Mouse (Mus musculus) retina, adult 2 months (tissue): Measurements from ENCODE around the gene Skap1.
"Not testable (repeated sequence)": the region's sequence is repeated elsewhere in the genome, so short reads cannot be mapped to it uniquely, and the experiment has no call there.

Source experiments
- DNase-seq: peaks from one replicate; pipeline ENCODE4 v3.0.0-alpha.2; 2012; ENCODE audit warnings: low read depth, low spot score

Gene Skap1

GRCm38 (mm10) chr11:96696168-96696727, 231.9 kb downstream of the Skap1 start:
- DNase-seq = no peak

- no peak for DNase-seq
Observed at GRCm38 (mm10) chr11:96696842-96697455, 232.6 kb downstream of the Skap1 start.

DNA sequence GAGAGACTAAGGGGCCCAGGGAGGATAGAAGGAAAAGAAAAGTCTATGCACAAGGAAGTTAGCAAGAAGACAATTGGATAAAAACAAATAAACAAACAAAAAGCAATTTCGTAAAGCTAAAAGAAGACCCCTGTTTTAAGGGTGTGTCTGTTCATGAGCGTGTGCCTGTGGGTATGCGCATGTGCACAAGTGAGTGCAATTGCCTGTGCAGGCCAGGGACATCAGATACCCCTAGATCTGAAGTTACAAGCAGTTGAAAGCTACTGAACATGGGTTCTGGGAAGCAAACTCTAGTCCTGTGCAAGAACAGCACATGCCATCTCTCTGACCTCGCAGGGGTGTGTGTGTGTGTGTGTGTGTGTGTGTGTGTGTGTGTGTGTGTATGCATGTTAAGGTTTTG, 233.1 kb downstream of the Skap1 start:
- DNase-seq = no peak

- no peak for DNase-seq
Observed at GRCm38 (mm10) chr11:96703813-96704212, 239.4 kb downstream of the Skap1 start.

DNA sequence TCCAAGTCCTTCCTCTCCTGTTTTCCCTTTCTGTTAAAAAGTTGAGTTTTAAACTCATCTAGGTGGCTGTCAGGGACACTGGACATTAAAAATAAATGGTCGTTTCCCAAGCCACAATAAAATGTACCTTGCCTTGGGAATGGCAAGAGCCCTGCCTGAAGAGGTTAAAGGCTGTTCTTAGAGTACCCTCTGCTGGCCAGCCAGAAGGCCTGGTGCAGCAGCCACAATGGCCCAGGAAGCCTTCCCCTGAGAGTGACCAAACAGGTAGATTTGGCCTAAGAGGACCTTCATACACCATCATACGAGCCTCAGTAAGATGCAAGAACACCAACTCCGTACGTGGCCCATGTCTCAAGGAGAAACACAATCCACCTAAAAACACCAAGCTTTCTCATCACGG, 246.9 kb downstream of the Skap1 start:
- no peak for DNase-seq

DNA sequence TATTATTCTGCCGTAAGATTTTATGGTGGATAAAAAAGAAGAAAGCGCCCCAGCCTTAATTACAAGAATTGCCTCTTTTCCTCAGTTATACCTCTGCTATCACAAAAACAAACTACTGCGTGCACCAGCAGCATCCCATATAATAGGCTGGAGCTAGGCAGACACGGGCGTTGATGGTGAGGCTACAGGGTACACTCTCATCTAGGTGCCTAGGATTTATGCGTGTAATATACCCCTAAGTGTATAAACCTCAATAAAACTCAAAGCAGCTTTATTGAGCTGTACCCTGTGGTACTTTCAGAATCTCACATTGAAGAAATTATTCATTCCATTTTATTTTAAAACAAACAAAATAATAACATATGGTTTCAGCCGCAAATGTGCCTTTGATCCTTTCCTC, 247.3 kb downstream of the Skap1 start:
- no peak for DNase-seq

DNA sequence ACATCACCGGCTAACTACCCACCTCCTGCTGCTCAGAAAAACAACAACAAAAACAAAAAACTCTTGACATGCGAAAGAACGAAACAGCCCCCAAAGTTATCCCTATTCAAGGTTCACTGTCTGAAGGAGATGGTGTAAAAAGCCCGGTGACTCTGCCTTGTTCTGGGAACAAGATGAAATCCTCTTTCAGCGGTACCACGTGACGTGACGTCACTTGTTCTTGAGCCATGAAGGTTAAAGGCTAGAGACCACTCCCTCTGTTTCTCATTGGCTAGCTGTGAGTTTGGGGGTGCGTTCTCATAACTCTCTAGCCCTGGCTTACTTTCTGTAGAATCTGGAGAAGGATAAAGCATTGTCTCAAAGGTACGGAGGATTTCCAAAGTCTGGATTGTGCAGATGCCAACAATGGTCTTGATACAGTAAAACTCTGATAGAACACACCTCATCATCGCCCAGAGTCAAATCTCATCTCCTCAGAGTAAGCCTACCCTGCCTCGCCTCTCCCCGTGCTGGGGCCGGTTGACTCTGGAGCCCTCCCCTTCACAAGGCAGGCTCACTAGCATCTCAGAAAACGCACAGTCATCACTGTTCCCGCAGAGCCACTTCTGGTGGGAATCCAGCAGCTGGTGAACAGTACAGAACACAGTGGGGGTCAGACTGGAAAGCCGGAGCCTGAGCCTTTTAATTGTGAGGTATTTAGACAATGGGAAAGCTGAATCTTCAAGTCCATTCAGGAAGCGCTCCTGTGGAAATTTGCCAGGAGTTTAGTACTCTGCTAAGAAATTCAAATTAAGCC, 249.0 kb downstream of the Skap1 start:
- DNase-seq = no peak

DNA sequence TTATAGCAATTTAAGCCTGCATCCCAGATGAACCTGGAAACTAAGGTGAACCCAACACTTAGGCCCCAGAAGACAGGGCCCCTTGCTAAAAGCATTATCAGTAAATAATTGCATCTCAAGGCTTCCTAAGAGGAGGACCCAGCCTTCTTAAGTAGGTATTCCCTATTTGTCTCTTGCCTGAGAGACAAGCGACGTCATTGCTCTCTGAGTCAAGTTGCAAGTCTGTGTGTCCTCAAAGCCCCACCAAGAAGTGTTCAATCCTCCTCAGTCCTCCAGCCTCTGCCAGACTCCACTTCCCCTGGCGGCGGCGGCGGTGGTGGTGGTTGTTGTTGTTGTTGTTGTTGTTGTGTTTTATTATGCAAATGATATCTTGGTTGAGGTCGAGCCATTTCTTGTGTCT, 249.6 kb downstream of the Skap1 start:
- no peak for DNase-seq

- not testable (repeated sequence) for DNase-seq
Observed at GRCm38 (mm10) chr11:96715168-96715567, 250.8 kb downstream of the Skap1 start.

GRCm38 (mm10) chr11:96718609-96719008, 254.2 kb downstream of the Skap1 start:
- DNase-seq = no peak

- no peak for DNase-seq
Observed at GRCm38 (mm10) chr11:96725833-96726232, 261.4 kb downstream of the Skap1 start.

DNA sequence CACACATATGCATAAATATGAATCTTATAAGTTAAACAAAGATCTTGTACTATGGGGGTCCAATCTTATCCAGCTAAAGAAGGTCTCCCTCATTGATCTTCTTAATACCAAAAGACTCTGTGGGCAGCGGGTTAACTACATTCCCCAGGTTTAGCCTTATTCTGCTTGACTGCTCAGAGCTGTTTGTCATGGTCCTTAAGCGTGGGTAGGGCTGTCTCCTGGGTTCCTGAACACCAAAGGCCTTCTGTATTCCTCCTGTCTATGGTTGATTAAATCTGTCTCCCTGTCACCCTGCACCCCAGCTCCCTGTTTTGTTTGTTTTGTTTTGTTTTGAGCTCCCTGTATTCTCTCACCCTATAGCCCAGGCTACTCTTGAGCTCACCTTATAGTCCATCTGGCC, 264.2 kb downstream of the Skap1 start:
- DNase-seq = no peak

DNA sequence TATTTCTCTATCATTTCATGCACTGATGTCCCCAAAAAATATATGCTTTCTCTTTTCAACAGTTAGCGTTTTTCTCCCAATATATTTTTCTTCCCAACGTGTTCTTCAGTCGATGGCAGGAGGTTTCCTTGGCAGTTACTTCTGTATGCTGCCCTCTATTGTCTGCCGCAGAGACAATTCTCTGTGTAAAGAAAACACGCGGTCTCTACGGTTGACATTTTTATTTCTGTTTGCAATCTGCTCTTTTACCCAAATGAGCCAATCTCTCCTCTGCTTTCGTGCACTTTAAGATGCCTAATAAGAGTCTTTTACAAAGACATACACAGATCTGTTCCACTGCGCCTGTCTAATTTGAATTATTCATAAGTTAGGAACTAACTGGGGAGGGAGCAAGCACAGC, 265.1 kb downstream of the Skap1 start:
- no peak for DNase-seq

GRCm38 (mm10) chr11:96730327-96730726, 265.9 kb downstream of the Skap1 start:
- no peak for DNase-seq

DNA sequence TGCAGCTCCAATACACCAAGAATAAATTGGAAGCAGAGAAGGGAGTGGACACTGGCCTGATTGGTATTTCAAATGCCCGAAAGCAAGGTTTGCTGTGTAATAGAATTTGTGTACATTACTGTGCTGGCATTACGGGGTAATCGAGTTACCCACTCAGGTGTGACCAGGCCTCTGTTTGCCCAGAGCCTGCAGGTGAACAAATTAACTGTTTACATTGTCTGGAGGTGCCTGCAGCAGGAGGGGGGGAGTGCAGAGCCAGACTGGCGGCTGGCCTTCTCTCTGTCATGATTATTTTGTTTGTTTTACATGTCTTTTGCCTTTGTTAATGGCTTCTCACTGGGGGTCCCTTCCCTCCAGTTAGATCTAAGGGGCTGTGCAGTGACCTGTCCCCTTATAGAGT, 268.3 kb downstream of the Skap1 start:
- DNase-seq = no peak

- peak; percentile 49 for DNase-seq
Observed at GRCm38 (mm10) chr11:96735908-96736307, 271.5 kb downstream of the Skap1 start.

GRCm38 (mm10) chr11:96736361-96736760, 272.0 kb downstream of the Skap1 start:
- DNase-seq = no peak

GRCm38 (mm10) chr11:96737673-96738471, 273.5 kb downstream of the Skap1 start:
- no peak for DNase-seq

DNA sequence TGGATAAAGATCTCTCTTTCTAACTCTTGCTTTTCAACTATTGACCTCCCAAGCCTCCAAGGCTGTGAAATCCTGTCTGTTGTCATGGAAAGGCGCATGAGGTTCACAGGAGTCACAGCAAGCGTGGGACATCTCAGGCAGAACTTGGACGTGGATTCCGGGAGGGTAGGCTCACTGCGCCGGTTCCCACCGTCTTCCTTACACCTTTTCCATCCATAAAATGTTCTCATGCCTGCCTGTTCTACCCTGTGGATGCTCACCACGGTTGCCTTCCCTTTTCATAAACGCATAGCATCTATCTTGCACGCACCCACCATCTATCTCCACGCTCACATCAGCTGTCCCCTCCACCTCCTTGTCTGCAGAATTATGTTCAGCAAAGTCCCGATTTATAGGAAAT, 276.4 kb downstream of the Skap1 start:
- no peak for DNase-seq

GRCm38 (mm10) chr11:96741995-96742394, 277.6 kb downstream of the Skap1 start:
- no peak for DNase-seq

DNA sequence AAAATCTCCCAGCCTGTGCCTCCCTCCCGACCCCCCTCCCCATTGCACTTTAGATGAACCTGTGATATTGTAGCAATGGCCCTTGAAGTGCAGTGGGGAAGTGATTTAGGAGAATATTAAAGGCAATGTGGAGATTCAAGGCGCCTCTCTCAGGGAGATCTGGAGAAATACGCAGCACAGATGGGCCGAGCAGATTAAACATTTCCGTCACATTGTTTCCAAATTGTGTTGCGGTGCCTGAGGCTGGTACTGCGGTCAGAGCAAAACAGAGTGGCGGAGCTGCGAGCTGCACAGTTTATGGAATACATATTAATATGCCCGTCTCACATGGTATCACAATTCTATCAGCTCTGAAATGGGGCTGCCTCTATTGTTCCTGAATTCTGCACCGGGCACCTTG, 278.6 kb downstream of the Skap1 start:
- DNase-seq = no peak

GRCm38 (mm10) chr11:96743891-96744290, 279.5 kb downstream of the Skap1 start:
- no peak for DNase-seq
